Mouse (Mus musculus) urinary bladder, postnatal 10 days (tissue): ENCODE results near the gene Coq8b.

Experiments used
- DNase-seq: peaks from one replicate; pipeline ENCODE4 v3.0.0; 2022; ENCODE audit warnings: low spot score

The Coq8b gene

DNA sequence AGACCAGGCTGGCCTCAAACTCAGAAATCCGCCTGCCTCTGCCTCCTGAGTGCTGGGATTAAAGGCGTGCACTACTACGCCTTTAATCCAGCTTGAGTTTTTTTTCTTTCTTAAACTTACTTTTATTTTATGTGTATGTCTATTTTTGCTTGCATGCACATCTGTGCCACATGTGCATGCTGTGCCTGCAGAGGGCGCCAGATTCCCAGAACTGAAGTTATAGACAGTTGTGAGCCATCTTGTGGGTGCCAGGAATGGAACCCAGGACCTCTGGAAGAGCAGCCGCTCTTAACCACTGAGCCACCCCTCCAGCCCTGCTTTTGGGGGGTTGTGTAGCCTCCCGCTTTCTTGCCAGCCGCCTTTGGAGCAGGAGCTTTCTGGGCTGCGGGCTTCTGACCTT lies 38.6 kb downstream of the Coq8b start:
- no peak for DNase-seq

DNA sequence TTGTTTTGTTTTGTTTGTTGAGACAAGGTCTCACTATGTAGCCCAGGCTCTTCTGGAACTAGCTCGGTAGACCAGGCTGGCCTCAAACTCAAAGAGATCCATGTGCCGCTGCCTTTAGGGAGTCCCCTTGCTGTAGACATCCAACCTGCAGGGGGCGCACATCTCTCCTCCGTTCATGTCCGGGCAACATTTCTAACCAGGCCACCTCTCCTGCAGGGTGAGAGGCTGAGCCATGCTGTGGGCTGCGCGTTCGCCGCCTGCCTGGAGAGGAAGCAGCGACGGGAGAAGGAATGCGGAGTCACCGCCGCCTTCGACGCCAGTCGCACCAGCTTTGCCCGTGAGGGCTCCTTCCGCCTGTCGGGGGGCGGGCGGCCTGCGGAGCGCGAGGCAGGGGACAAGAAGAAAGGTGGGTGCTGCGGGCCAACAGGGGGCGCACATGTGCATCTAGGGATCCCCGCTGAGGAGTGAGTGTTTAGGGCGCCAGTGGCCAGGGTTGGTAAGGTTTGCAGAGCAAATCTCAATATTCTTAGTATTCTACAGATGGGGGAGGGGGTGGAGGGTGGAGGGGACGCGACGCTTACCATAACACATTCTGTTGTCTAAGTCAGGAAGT lies 41.0 kb downstream of the Coq8b start:
- no peak for DNase-seq

DNA sequence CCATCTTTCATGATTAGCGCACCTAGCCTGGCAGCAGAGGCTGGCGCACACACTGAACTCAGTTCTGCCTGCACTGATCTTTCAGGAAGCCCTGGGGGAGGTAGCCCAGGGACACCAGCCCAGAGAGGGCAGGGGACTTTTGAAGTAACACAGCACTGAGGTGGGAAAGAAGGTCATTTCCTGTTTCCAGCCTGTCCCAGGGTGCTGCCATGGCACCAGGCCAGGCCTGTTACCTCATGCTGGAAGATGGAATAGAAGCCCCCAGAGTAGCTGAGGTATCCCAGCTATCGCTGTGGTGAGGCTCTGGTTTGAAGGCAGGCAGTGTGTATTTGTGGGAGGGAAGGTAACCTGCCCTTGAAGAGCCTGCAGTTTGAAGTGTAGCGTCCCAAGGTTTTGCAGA lies 42.1 kb downstream of the Coq8b start:
- DNase-seq = no peak

DNA sequence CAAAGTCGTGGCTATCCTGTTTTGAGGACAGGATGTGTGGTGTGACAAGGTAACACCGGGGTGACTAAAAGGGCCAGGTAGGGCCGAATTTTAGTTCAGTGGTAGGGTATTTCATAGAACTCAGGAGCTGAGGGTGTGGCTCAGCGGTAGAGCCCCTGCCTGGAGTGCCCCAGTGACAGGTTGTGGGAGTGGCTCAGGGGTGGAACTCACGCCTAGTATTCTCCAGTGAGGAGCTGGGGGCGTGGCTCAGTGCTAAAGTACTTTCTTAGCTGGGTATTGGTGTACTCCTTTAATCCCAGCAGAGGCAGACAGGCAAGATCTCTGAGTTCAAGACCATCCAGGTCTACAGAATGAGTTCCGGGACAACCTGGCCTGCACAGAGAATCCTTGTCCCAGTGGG lies 43.2 kb downstream of the Coq8b start:
- DNase-seq = no peak

DNA sequence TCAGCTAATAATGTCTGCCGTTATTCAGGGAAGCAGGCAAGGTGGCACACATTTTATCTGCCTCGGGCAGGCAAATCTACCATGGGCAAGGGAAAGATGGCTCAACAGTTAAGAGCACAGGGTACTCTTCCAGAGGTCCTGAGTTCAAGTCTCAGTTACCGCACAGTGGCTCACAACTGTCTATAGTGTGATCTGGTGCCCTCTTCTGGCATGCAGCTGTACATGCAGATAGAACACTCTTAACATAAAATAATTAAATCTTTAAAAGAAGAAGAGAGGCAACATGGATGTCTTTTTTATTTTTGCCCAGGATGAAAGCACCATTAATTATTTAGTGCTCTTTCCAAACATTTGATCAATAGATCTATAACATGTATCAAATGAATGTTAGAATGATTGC lies 44.4 kb downstream of the Coq8b start:
- DNase-seq = no peak

DNA sequence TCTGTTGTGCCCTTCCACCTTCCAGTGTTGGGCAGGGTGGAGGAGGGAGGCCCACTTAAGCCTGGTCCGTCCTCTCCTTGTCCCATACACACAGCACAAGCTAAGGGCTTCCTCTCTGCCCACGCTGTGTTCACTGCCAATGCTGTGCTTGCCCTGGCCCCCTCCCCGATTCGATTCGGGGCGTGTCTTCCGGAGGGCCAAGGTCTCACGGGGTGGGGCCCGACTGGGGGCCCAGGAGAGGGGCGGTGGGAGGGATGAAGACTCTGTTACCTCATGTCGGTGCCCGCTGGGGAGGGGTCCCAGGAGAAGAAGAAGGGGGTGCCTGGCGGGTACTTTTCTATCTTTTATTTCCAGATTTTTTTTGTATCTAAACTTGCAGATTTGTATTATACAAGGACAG lies 48.9 kb downstream of the Coq8b start:
- no peak for DNase-seq

DNA sequence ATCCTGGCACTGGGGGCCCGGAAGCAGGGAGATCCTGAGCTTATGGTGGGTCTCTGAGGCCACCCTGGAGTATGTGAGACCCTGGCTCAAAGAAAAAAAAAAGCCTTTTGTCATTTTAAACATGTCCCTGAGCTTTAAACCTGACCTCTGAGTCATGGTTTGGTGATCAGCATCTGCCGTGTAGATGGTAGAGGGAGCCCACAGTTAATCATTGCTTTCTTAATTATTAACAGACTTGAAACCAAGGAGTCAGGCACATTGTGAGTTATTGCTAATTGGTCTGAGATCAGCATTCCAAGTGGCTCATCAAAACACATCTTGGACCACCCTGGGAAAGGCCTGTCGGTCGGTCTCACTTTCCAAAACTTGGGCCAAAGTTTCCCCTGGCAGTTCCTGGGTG lies 49.4 kb downstream of the Coq8b start:
- DNase-seq = no peak

DNA sequence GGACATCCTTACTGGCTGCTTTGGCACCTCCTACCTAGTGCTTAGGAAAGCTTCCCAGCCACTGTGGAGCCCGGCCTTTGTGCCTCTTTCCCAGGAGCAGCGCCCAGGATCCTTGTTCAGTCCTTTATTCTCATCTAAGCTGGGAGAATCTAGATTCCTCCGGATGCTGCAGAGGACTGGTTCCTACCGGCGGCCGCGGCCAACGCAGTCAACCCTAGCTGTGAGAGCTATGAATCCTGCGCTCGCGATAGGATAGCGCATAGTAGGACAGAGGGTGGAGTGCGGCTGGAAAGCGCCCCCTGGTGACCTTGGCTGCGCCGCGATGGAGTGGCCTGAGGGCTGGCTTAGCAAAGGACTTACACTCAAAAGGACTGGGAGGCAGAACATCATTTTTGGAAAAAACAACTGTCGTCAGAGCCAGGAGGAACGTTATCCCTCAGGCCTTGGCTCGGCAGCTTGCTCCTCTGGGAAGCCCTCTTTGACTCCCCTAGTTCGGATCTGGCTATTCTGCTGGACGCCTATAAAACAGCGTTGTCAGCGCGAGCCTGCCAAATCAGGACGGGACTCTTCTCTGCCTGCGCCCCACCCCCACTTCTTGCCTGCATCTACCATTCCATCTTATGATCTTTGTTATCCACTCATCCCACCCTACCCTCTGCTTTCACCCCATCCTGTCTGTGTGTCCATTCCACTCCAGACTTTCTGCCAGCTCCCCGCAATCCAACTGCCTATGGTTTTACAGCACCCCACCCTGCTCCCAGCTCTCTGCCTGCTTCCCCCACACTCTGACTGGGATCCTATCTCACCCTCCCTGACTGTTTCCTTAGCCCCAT lies 52.3 kb downstream of the Coq8b start:
- no peak for DNase-seq

DNA sequence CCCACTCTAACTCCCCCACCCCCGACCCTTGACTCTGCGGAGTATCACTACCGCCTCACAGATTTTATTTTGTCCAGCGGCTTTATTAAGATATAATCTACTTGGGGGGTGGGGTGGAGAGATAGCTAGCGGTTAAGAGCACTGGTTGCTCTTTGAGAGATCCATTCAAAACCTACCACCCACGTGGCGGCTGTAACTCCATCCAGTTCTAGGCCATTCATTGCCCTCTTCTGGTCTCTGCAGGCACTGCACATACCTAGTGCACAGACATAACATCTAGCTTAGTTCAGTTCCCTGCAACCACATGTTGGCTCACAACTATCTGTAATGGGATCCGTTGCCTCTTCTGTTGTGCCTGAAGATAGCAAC lies 52.9 kb downstream of the Coq8b start:
- no peak for DNase-seq

DNA sequence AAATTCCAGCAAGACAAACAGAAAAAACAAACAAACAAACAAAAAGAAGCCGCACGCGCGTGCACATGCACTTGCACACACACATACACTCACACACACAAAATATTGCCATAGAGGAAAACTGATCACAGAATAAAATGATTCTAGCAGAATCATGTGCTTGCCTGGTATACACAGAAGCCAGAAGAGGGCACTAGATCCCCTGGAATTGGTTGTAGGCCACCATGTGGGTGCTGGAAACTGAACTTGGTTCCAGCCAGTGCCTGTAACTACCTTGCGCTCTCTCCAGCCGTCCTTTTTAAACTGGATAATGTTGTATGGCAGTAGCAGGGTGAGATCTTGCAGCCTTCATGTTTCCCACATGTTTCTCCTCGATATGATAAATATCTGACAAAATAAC lies 55.9 kb downstream of the Coq8b start:
- no peak for DNase-seq

DNA sequence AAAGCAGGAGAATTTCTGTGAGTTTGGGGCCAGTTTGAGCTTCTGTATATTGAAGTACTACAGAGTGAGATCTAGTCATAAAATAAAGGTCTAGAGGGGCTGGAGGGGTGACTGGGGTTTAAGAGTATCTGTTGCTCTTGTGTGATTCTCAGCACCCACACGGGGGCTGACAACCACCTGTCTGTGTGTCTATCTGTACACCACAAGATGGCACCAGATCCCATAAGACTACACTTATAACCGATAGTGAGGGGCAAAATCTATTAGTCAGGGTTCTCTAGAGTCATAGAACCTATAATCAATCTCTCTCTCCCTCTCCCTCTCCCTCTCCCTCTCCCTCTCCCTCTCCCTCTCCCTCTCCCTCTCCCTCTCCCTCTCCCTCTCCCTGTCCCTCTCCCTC lies 57.7 kb downstream of the Coq8b start:
- no peak for DNase-seq

DNA sequence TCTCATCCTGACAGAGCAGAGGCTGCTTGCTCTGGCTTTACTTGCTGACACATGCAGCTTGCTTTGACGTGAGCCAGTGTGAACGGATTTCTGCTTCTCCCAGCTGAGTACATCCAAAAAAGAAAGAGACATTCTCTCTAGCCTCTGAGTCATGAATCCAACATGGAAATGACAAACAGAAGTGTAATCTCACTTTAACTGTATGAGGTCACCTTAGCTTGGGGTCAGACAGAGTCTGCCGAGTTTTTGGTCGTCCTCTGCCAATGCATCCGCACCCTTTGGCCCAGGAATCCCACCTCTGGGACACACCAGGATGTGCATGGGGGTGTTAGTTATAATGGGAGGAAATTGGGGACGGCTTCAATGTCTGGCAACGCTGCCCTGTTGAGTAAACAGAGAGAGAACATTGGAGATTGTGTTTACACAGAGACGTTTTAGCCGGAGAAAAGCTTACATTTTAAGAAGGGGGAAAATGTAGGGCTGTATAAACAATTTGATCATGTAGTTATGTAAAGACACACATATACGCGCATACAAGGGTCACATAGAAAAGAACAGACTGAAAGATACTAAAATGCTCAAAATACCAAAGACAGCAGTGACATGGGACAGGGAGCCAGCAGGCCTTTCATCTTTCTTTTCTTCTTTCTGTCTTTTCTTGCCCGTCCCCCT lies 59.1 kb downstream of the Coq8b start:
- DNase-seq = no peak

DNA sequence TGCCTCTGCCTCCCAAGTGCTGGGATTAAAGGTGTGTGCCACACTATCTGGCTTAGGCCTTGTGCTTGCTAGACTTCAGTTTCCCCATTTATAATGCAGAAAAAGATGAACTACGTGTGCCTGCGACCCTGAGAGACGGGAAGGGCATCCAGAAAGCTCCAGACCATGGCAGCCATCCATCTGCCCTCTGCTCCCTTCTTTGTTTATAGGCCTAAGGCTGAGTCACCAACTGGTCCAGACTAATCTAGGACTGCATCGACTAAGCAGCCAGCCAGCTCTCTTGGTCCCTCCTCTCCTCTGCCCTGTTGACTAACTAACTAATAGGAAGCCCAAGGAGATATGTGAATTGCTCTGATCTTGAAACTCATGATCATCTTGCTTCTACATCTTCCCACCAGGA lies 63.1 kb downstream of the Coq8b start:
- no peak for DNase-seq

DNA sequence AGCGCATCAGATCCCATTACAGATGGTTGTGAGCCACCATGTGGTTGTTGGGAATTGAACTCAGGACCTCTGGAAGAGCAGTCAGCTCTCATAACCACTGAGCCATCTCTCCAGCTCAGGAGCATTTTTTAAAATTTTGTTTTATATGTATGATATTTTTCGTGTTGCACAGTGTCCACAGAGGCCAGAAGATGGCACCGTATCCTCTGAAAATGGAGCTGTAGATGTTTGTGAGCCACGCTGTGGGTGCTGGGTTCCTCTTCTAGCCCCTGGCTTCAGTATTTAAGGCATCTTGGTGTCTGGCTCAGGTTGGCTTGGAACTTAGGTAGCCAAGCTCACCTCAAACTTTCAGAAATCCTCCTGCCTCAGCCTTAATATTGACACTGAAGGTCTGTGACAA lies 63.7 kb downstream of the Coq8b start:
- no peak for DNase-seq

DNA sequence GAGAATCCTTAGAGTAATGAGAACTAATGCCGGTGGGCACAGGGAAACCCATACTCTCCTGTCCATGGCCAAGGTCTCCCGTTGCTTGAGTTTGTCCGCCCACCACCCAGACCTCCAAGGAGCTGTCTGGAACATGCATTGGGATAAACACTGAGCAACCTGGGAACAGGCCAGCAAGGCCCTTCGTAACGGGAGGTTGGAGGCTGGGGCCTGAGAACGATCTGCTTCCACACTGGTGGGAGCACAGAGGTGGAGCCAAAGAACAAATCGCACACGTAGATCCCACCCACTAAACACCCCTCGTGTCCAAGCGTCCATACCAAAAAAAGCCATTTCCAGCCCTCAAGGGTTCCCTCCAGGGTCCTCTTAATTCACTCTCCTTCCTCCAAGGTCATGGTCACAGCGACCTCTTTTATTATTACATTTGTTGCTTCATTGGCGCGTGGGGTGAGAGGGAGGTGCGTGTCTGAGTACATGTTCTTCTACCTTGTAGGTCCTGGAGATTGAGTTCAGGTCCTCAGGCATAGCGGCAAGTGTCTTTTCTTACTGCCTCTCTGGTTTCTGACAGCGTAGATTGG lies 65.3 kb downstream of the Coq8b start:
- no peak for DNase-seq

DNA sequence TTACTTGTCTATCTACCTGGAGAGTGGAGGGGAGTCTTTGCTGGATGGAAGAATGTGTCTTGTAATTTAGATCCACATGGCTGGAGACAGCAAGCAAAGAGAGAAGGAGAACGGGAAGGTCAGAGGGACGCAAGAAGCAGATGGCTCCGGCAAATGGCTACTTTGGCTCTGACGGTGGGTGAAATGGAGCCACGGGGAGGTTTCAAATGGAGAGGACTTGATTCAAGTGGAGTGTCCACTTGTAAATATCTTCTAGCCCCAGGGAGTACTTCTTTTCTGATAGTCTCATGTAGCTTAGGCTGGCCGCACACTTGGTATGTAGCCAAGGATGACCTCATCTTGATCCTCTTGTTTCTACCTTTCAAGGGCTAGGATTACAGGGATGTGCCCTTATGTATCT lies 66.0 kb downstream of the Coq8b start:
- DNase-seq = no peak

DNA sequence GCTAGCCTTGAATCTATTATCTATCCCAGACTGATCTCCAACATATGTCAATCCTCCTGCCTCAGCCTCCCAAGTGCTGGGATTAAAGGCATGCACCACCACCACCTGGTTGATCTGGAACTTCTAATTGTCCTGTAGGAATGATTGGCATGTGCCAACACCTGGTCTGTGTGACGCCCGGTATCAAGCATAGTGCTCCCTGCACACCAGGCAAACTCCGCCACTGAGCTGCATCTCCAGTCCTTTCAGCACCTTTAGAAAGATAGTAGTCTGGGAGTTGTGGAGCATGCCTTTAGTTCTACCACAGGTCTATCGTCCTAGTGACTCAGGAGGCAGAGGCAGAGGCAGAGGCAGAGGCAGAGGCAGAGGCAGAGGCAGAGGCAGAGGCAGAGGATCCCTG lies 67.5 kb downstream of the Coq8b start:
- DNase-seq = no peak

DNA sequence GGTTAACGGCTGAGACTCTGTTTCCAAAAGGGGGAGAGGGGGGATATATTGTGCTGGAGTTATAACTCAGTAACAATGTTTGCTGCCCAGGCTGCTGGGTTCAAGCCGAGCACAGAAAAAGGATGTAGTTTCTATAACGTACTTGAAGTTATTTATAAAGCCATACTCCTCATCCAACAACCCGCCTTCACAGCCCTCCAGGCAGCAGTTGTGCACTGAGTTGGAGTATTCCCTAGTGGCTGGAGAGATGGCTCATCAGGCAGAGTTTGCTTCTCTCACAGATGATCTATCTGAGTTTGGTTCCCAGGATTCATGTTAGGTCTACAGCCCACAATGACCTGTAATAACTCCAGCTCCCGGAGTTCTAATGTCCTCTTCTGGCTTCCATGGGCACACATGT lies 68.0 kb downstream of the Coq8b start:
- no peak for DNase-seq

DNA sequence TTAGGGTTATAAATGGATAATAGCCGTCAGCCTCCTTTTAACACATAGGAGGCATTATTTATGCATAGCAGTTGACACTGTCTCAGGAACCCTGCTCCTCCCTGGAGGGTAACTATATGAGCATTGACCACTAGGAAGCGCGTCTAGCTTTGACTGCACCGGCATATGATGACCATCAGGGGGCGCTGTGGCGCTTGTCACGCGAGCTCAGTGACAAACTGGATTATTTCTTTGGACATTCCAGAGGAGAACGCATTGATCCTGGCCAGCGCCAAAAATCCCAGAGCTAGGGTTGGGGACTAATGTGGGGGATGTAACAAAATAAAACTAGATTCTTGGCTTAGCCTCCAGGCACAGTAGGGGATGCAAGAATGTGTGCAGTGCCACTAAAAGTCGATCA lies 69.3 kb downstream of the Coq8b start:
- no peak for DNase-seq

DNA sequence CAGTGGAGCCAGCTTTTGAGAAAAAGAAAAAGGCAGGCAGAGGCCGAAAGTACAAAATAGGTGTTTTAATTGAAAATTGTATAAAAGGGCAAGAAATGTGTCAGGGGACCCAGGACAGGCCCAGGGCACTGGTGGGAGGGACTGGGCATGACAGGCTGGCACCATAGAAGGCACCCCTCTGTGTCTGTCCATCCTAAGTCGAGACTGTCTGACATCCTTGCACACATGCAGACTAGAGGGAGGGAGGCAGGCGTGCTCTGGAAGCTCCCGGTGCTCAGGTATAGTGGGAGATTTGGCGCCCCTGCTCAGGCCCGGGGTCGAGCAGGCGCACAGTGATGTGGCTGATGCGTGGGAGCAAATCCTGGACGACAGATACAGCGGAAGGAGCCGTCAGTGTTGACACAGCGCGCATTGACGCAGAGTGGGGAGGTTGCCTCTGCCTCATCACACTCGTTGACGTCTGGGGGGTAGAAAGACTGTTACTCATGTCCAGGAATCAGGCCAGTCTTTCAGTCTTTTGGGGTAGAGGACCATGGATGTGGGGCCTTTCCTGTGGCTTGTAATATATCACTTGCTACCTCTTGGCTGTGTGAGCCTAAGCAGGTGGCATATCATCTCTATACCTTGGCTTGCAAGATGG lies 72.4 kb downstream of the Coq8b start:
- no peak for DNase-seq

DNA sequence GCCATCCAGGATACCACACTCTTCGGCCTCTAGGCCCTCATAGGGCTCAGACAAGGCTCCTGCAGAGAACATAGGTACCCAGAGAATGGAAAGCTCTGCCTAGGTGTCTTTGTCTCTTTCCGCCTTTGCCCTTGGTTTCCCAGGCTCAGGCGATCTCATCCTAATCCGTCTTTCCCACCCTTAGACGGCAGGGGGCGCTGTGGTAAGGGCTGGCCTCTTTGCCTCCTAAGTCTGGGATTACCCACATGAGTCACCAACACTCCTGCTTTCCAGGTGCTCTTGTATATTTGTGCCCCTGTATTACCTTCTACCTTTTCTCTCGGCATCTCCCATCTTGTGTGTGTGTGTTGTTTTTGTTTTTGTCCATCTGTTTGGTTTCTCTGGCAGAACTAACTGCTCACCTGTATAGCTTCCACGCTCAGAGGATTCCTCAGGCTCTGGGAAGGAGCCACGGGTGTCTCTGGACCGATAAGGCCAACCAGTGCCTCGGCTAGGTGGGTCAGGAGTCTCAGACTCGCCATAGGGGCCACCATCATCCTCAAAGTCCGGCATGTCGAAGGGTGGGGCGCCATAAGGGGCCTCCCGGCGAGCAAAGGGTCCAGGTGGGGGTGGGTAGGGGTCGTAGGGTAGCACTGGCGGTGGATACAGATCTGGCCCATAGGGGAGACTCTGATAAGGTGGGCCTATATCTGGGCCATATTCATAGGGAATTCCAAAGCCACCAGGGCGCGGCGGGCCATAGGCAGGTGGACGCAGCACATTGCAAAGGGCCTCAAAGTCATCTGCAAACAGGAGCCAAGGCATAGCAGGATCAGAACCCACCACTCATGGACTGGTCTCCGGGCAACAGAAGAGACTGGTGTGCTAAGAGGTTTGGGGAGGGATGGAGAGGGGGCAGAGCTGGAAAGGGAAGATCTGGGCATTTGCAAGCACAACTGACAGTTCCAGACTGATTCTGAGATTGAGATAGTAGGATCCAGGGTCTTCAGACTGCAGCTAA lies 73.6 kb downstream of the Coq8b start:
- DNase-seq = no peak
